Mouse (Mus musculus) heart, postnatal 4 days (tissue): ENCODE results near the gene Slc6a1. TPM values are rescaled to one million over a fixed set of nuclear protein-coding genes. Genes with fewer than 3 reads are reported as not detected.

Experiments
- DNase-seq: peaks from one replicate; pipeline ENCODE4 v3.0.0; 2021
- total RNA-seq, 2 experiments: library from RNA; stranded (reverse); gene quantifications; 2 replicates each; pipeline ENCODE4 v1.2.3; 2021

Gene Slc6a1
- total RNA-seq, 2 experiments from 2014 or later, result 0.18 to 0.29 TPM

DNA sequence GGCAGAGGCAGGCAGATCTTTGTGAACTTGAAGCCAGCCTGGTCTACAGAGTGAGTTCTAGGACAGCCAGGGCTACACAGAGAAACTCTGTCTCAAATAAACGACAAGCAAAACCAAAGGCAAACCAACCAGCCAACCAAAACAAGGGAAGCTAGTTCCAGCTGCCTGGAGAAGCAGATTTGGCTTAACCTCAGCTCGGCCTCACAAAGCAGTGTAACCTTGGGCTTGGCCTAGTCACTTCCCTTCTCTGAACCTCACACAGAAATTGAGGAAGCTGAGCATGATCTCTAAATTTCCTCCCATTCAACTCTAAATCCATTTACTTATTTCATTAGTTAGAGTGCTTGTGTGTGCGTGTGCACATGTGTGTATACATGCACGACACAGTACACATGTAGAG lies 79.9 kb downstream of the Slc6a1 start:
- no peak for DNase-seq

DNA sequence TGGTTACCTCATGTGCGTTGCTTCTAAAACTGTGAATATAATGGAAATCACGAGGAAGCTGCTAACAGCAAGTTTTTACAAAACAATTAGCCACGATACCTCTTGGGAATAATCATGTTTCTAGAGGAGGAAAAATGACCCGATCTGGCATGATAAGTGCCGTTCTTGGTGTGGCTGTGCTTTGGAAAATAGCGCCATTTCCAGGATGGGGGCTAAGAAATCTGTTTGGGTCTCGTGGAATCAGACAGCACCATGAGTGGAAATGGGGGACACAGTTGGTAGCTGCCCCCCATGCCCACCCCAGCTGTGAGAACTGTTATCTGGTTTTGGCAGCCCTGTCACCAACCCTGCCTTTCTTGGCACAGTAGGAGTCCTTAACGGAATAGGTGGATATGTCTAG lies 81.3 kb downstream of the Slc6a1 start:
- no peak for DNase-seq

DNA sequence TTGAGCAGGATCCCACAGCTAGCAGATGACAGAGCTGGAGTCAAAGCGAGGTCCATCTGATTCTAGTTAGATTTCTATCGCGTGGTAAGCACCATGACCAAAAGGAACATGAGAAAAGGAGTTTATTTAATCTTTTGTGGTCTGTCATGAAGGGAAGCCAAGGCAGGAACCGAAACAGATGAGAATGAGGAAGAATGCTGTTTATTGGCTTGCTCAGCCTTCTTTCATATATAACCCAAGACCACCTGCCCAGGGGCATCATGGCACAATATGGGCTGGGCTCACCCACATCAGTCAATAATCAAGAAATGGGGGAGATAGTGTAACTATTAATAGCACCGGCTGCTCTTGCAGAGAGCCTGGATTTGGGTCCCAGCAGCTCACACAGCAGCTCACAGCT lies 82.3 kb downstream of the Slc6a1 start:
- no peak for DNase-seq

DNA sequence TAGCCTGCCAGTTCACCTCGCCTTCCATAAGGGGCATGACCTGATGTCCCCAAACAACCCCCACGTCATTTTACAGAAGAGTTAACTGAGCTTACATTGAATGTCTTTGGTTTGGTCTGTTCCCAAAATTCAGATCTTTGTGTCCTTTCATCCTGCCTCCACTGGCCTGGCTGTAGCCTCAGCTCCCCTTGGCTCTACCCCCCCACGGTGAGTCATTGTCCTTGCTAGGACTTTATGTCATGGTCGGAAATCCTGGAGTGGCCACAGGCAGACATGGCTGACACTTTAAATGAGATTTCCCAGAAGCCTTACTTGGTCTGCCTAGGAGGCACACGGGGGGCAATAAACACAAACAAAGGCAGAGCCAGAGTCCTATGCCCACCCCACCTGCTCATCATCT lies 83.8 kb downstream of the Slc6a1 start:
- DNase-seq, result no peak

Other genes with a start within 250 kb of the Slc6a1 start
- 1 to 10 TPM in 1 of 2 experiments, under 1 TPM in 1; 0.88 to 1.2 TPM for gene Atp2b2, start 240.0 kb upstream of the Slc6a1 start, total RNA-seq
- under 1 TPM in 1 of 2 experiments, not detected in 1; 0.07 TPM for gene Slc6a11, start 151.4 kb upstream of the Slc6a1 start, total RNA-seq
- gene Hrh1, start 115.3 kb downstream of the Slc6a1 start, total RNA-seq, result under 1 TPM; 0.14 TPM